Mouse (Mus musculus) stomach, postnatal 0 days (tissue): ENCODE measurements around the gene Fsip1.

Experiments
- CTCF ChIP-seq: IDR thresholded peaks from 2 replicates; pipeline ENCODE4 v1.5.1; 2016; ENCODE audit warnings: antibody characterized with exemption, low read depth, mild to moderate bottlenecking, moderate library complexity
- EP300 ChIP-seq: optimal IDR thresholded peaks from 2 replicates; pipeline ENCODE3; 2016; ENCODE audit warnings: antibody characterized with exemption

DNA sequence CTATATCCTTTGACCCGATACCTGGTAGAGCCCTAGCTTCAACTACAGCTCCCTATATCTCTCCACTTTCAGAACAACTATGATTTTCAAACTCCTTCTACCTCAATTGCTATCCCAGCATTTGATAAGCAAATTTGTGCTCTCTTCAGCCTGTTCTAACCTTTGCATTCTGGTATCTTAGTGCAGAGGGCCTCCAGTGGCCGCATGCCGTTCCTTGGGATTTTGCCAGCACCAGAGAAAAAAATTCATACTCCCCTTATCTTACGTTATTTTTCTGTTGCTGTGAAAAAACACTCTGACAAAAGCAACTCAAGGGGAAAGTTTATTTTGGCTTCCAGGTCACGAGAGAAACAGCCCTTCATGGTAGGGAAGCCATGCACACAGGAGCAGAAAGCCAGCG is 173.1 kb downstream of the Fsip1 start:
- TF ChIP-seq CTCF (no peak), EP300 (no peak)
